Mouse (Mus musculus) CH12.LX (cell line): ENCODE measurements around the gene Gm20388.

Experiments used
- CTCF ChIP-seq, 2 experiments: IDR thresholded peaks in 1 of 2; conservative IDR thresholded peaks in 1 of 2; 2 replicates each; pipeline ENCODE4 v1.5.1; 2011 to 2012; ENCODE audit warnings: low read depth in 2 of 2, low read length in 2 of 2, improper control_type of control experiment in 1 of 2, inconsistent platforms in 1 of 2, mild to moderate bottlenecking in 1 of 2, moderate library complexity in 1 of 2
- IRF4 ChIP-seq: IDR thresholded peaks from 2 replicates; pipeline ENCODE4 v1.6.1; 2014; ENCODE audit warnings: low read depth, mild to moderate bottlenecking, inconsistent platforms, low read length, improper control_type of control experiment
- MEF2A ChIP-seq: IDR thresholded peaks from 2 replicates; pipeline ENCODE4 v1.6.1; 2014; ENCODE audit warnings: low read depth, mild to moderate bottlenecking, inconsistent platforms, low read length, improper control_type of control experiment, borderline replicate concordance
- POLR2A ChIP-seq: IDR thresholded peaks from 2 replicates; pipeline ENCODE4 v1.6.1; 2011; ENCODE audit warnings: low read depth, mild to moderate bottlenecking, improper control_type of control experiment, low read length
- ZC3H11A ChIP-seq: IDR thresholded peaks from 2 replicates; pipeline ENCODE4 v1.6.1; 2012; ENCODE audit warnings: low read depth, mild to moderate bottlenecking, inconsistent platforms, low read length, improper control_type of control experiment

DNA sequence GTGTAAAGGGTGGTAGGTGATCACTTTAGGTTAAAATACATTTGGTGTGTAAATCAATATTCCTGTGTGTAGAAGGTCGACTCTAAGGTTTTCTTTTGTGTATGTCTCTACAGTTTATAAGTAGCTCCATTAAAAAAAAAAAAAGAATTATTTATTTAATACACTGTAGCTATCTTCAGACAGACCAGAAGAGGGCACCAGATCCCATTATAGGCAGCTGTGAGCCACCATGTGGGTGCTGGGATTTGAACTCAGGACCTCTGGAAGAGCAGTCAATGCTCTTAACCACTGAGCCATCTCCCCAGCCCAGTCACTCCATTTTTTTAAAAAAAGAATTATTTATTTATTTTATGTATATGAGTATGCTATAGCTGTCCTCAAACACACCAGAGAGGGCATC is 3197.4 kb downstream of the Gm20388 start:
- TF ChIP-seq POLR2A (no peak), ZC3H11A (no peak), CTCF (conservative IDR thresholded peaks at IDR 0.05 in 1 of 2, IDR thresholded peaks at IDR 0.05 in 1 of 2; ENCODE audit: low read depth in 2 of 2, low read length in 2 of 2) (peak in 1 of 2 experiments; percentile 36; a peak in 2 of 4 replicates), IRF4 (no peak), MEF2A (no peak)
